Mouse (Mus musculus): Measurements from ENCODE around the gene Ywhab. TPM values are rescaled to one million over a fixed set of nuclear protein-coding genes. Genes with fewer than 3 reads are reported as not detected.

Ywhab gene
- 113 and 174 TPM in 2 replicates for polyA plus RNA-seq (2015; fragmentation: Nextera tagmentation; extraction: Ambion mirVana)

DNA sequence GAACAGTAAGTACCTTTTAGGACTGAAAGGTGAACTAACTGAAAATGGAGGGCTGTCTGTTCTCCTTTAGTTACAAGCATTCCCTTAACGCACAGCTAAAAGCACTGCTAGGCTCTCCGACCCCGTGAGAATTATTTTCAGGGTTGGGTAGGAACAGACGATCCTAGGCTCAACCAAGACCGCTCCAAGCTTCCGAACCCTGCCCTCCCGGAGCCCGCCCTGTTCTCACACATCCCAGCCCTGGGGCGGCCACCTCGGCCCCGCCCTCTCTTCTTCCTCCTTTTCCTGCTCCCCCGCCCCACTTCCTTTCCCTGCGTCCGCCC lies at the start of gene Ywhab:
Gene Ywhab, plus strand, starts transcription at position 307 of the 323 bp plus-strand sequence.

GRCm38 (mm10) chr2:164025150-164025549 lies 30.4 kb downstream of the Ywhab start, which contains the start of gene Pabpc1l:
Pabpc1l (plus strand) TSS chr2:164025450.

Other genes with a start within 250 kb of the Ywhab start
- 2.5 and 4.4 TPM in 2 replicates for gene Ada, start 244.7 kb upstream of the Ywhab start, polyA plus RNA-seq (2015; fragmentation: Nextera tagmentation; extraction: Ambion mirVana)
- gene Ccn5, start 174.1 kb upstream of the Ywhab start, polyA plus RNA-seq (2015; fragmentation: Nextera tagmentation; extraction: Ambion mirVana), result 0.82 and 1.2 TPM in 2 replicates
- gene Kcnk15, start 141.3 kb upstream of the Ywhab start, polyA plus RNA-seq (2015; fragmentation: Nextera tagmentation; extraction: Ambion mirVana), result not detected in 2 replicates
- gene Rims4, start 76.3 kb upstream of the Ywhab start, polyA plus RNA-seq (2015; fragmentation: Nextera tagmentation; extraction: Ambion mirVana), result 0.36 and 0.44 TPM in 2 replicates
- gene Pabpc1l, start 30.5 kb downstream of the Ywhab start, polyA plus RNA-seq (2015; fragmentation: Nextera tagmentation; extraction: Ambion mirVana), result 2.9 and 3.8 TPM in 2 replicates
- 6.5 and 7.3 TPM in 2 replicates for gene Stk4, start 75.4 kb downstream of the Ywhab start, polyA plus RNA-seq (2015; fragmentation: Nextera tagmentation; extraction: Ambion mirVana)
- gene Tomm34, start 76.2 kb downstream of the Ywhab start, polyA plus RNA-seq (2015; fragmentation: Nextera tagmentation; extraction: Ambion mirVana), result 22.0 and 24.2 TPM in 2 replicates
- 0.12 TPM in 1 of 2 replicates, not detected in the other for gene Kcns1, start 176.2 kb downstream of the Ywhab start, polyA plus RNA-seq (2015; fragmentation: Nextera tagmentation; extraction: Ambion mirVana)
- 1.2 TPM in 1 of 2 replicates, not detected in the other for gene Wfdc5, start 187.8 kb downstream of the Ywhab start, polyA plus RNA-seq (2015; fragmentation: Nextera tagmentation; extraction: Ambion mirVana)
- gene Wfdc12, start 195.6 kb downstream of the Ywhab start, polyA plus RNA-seq (2015; fragmentation: Nextera tagmentation; extraction: Ambion mirVana), result 0.29 TPM in 1 of 2 replicates, not detected in the other
- not detected in 2 replicates for gene Wfdc15a, start 205.2 kb downstream of the Ywhab start, polyA plus RNA-seq (2015; fragmentation: Nextera tagmentation; extraction: Ambion mirVana)
- gene Wfdc15b, start 226.7 kb downstream of the Ywhab start, polyA plus RNA-seq (2015; fragmentation: Nextera tagmentation; extraction: Ambion mirVana), result not detected in 2 replicates
- gene Svs2, start 243.5 kb downstream of the Ywhab start, polyA plus RNA-seq (2015; fragmentation: Nextera tagmentation; extraction: Ambion mirVana), result not detected in 2 replicates